Mouse (Mus musculus) stomach, embryonic 14.5 days (tissue): ENCODE measurements at regions not wholly inside any gene's neighbourhood (a gene's known extent, or its start where the extent isn't known, plus 50 kb on each side); places are given as distances from the start of the nearest gene placed in this dataset.
A peak's percentile ranks its signal among the peaks of the same experiment; 100 is the strongest.

Source experiments
- ATAC-seq: fragments of 200-750 bp; cut with Nextera tagmentation; 2 replicates; pipeline ENCODE4 v1.8.0; 2017; ENCODE audit warnings: low read depth, moderate TSS enrichment; ENCODE audit not compliant: insufficient number of reproducible peaks, insufficient read depth, low FRiP score
- H3K27ac ChIP-seq: fragments of 300-500 bp; sonication (generic); 2 replicates; pipeline ENCODE4 v1.5.1; 2014; ENCODE audit warnings: mild to moderate bottlenecking, low read length, moderate library complexity, mixed read lengths
- H3K27me3 ChIP-seq: fragments of 300-500 bp; sonication (generic); 2 replicates; pipeline ENCODE4 v1.6.1; 2014; ENCODE audit warnings: low read length, control low read depth, mixed read lengths; ENCODE audit not compliant: control insufficient read depth, insufficient read depth
- H3K36me3 ChIP-seq: fragments of 300-500 bp; sonication (generic); 2 replicates; pipeline ENCODE4 v1.6.1; 2014; ENCODE audit warnings: mild to moderate bottlenecking, control low read depth, low read length, moderate library complexity, mixed read lengths; ENCODE audit not compliant: control insufficient read depth, insufficient read depth
- H3K4me1 ChIP-seq: fragments of 300-500 bp; sonication (generic); 2 replicates; pipeline ENCODE4 v1.6.1; 2014; ENCODE audit warnings: low read length, control low read depth, mixed read lengths; ENCODE audit not compliant: control insufficient read depth, insufficient read depth
- H3K4me2 ChIP-seq: fragments of 300-500 bp; sonication (generic); replicated peaks from 2 replicates; pipeline ENCODE4 v1.6.1; 2014; ENCODE audit warnings: low read depth, low read length, control low read depth
- H3K4me3 ChIP-seq: fragments of 300-500 bp; sonication (generic); 2 replicates; pipeline ENCODE4 v1.5.1; 2014; ENCODE audit warnings: low read depth, low read length, control low read depth
- H3K9ac ChIP-seq: fragments of 300-500 bp; sonication (generic); replicated peaks from 2 replicates; pipeline ENCODE4 v1.6.1; 2014; ENCODE audit warnings: low read depth, mild to moderate bottlenecking, control low read depth, low read length, moderate library complexity, mixed read lengths
- H3K9me3 ChIP-seq: fragments of 300-500 bp; sonication (generic); 2 replicates; pipeline ENCODE4 v1.6.1; 2016; ENCODE audit warnings: low read depth, low read length, control low read depth; ENCODE audit not compliant: control insufficient read depth
- WGBS: fragments of 180-500 bp; shearing (Covaris S2); extraction: QIAGEN DNeasy Blood & Tissue Kit; methylation state at CpG from one replicate; pipeline ENCODE4 v1.1.7; 2014; 5-methylcytosine and 5-hydroxymethylcytosine counted together

DNA sequence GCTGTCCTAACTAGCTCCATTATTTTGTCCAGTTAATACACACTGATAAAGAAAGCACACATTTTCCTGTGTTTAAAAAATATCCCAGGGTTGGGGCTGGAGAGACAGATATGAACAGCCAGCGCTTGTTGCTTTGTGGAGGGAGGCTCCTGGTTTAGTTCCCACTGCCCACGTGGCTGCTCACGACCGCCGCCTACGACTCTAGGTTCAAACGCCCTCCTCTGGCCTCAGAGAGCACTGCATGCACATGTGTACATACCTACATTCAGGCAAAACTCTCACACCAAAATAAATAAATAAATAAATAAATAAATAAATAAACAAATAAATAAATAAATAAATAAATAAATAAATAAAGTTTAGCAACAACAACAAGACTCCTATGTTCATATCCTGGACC, 104.8 kb downstream of the Gm525 start:
- Histone ChIP-seq H3K9me3 (no peaks in the 10 kb centered on the region), H3K4me1 (peaks cover 14% of the 10 kb centered on the region; the same call in 1 of the 2 replicates), H3K9ac (no peak overlapping the region), H3K27me3 (no peaks in the 10 kb centered on the region), H3K27ac (no peak overlapping the region), H3K36me3 (no peaks in the 10 kb centered on the region), H3K4me2 (no peak overlapping the region), H3K4me3 (no peak overlapping the region)
- 97% methylated on average over 7 of the region's 7 CpGs for WGBS
- no peak for ATAC-seq

DNA sequence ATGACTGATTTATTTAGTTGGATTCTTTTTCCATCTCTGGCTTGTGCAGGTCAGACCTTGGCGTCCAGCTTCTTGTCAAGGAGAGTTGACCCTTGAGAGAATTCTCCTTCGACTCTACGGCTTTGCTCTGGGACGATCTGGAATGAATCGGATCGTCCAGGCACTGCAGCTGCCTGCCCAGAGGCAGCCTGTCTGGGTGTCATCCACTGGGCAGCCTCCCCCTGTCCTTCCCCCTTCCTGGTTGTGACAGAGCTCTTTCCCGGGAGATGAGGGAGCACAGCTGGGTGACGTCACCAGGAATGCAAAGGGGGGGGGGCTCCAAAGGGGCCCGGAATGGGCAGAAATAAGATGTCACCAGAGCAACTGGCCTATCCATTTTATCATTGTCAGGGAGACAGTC, 101.9 kb downstream of the Gm525 start:
- WGBS, result 5% methylated on average over 9 of the region's 9 CpGs
- ATAC-seq, result peak; percentile 50; the same call in 1 of the 2 replicates
- Histone ChIP-seq H3K4me2 (peak overlapping the region; percentile 35), H3K36me3 (no peaks in the 10 kb centered on the region), H3K4me1 (peaks cover 14% of the 10 kb centered on the region; the same call in 1 of the 2 replicates), H3K27me3 (no peaks in the 10 kb centered on the region), H3K27ac (0 out of 2 replicates have a peak overlapping the region, but pooled peaks have one; percentile 6), H3K4me3 (no peak overlapping the region), H3K9me3 (no peaks in the 10 kb centered on the region), H3K9ac (0 out of 2 replicates have a peak overlapping the region, but pooled peaks have one; percentile 10)

DNA sequence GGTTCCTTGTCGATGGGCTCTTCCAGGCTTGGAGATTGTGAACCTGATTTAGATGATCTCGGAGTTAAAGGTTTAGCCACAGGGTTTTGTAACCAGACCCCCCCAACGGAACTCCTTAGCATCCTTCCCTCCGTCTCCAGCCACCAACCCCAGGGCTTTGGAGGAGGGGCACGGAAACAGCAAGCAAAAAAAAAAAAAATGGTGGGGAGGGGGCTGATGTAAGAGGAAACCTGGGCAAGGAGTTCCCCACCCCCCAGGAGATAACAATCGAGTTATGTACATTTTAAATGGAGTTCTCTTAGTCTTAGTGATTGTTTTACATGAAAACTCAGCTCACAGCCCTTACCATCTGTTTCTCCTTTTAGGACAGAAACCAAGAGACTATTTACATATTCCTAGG, 101.3 kb downstream of the Gm525 start:
- Histone ChIP-seq H3K27me3 (no peaks in the 10 kb centered on the region), H3K4me1 (peaks cover 14% of the 10 kb centered on the region; the same call in 1 of the 2 replicates), H3K4me2 (peak overlapping the region; percentile 35)

DNA sequence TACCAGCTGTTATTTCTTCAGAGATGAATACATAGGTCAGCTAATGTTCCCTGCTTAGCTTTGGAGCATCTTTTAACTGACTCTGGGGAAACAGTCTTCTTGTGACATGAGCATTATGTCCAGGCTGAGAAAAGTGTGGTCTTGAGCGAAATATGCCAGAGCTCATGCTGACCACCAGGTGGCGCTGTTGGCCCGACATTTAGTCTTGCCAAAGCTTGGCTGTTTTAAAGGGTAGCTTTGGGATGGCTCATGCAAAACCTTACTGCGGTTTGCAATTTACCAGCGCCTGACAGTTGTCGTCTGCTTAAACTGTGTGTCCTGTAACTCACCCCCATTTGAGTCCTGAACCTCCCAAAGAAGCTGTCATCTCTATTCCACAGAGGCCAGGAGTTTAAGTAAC, 91.6 kb downstream of the Gm525 start:
- ATAC-seq, result no peak

More for the DNA sequence above, 101.3 kb downstream of the Gm525 start:
- Histone ChIP-seq H3K27ac (no peak overlapping the region), H3K4me3 (no peak overlapping the region), H3K36me3 (no peaks in the 10 kb centered on the region), H3K9ac (0 out of 2 replicates have a peak overlapping the region, but pooled peaks have one; percentile 10), H3K9me3 (no peaks in the 10 kb centered on the region)
- 27% methylated on average over 6 of the region's 6 CpGs for WGBS
- no peak for ATAC-seq

DNA sequence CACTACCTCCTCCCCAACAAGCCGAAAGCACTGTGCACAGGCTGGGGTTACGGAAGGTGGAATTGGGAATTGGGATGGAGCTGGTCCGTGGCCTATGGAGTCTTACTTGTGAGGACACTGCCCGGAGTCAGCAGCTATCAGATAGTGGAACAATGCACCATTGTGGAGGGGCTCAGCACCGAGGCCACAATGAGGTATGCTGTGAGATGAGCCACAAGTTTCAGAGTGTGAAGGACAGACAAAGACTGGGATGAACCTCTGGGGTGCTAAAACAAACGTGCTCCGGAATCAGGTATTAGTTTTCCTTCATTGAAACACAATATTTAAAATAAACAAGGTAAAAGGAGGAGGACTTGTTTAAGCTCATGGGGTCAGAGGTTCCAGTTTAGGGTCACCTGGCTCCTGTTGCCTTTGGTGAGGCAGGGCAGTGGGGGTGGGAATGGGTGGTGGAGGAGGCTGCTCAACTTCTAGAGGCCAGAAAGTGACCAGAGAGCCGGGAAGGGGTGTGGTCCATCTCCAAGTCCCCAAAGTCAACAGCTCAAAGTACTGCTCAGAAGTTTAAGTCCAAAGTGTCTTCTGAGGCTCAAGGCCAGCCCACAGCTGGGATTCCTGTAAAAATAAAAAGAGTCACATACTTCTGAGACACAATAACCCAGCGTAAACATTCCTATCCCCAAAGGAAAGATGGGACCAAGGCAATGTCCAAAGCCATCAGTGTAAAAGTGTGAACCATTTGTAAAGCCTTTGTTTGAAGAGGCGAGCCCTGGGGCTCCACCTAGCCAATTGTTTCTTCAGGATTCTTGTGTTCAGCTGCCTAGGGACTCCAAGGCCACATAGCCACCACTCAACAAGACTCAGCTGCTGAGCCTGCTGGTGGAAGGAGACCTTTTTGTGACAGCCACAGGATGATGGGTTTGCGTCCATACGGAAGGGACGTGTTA, 80.1 kb downstream of the Gm525 start:
- Histone ChIP-seq H3K9me3 (no peaks in the 10 kb centered on the region), H3K4me2 (no peak overlapping the region), H3K4me1 (no peaks in the 10 kb centered on the region), H3K27me3 (no peaks in the 10 kb centered on the region), H3K36me3 (no peaks in the 10 kb centered on the region), H3K9ac (no peak overlapping the region), H3K27ac (no peak overlapping the region), H3K4me3 (no peak overlapping the region)
- WGBS, result 74% methylated on average over 13 of the region's 13 CpGs
- ATAC-seq, result no peak

More for the DNA sequence above, 91.6 kb downstream of the Gm525 start:
- H3K27me3 ChIP-seq, result no peaks in the 10 kb centered on the region
- H3K4me1 ChIP-seq, result no peaks in the 10 kb centered on the region
- no peak overlapping the region for H3K27ac ChIP-seq
- H3K4me3 ChIP-seq, result no peak overlapping the region
- no peaks in the 10 kb centered on the region for H3K9me3 ChIP-seq
- H3K9ac ChIP-seq, result no peak overlapping the region
- WGBS, result 10% methylated on average over 6 of the region's 6 CpGs
- no peak overlapping the region for H3K4me2 ChIP-seq
- H3K36me3 ChIP-seq, result no peaks in the 10 kb centered on the region

DNA sequence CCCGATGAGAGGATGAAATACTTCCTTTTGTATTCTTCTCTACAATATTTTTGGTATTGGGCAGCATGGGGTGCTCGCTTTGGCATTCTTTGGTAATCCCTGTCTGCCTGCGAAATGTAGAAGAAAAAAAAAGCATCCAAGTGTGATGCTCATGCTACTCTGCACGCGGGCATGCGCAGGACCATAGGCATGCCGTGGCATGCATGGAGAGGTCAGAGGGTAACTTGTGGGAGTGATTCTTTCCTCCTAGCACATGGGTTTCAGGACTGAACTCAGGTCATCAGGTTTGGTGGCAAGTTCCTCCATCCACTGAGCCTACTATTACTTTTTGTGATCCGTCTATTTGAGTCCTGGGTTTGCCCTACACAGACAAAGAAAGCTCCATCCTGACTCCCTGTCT, 74.3 kb downstream of the Gm525 start:
- 91% methylated on average over 8 of the region's 8 CpGs for WGBS
- Histone ChIP-seq H3K4me2 (no peak overlapping the region), H3K9ac (no peak overlapping the region), H3K4me3 (no peak overlapping the region), H3K9me3 (no peaks in the 10 kb centered on the region), H3K4me1 (no peaks in the 10 kb centered on the region), H3K36me3 (no peaks in the 10 kb centered on the region), H3K27ac (no peak overlapping the region), H3K27me3 (no peaks in the 10 kb centered on the region)
- ATAC-seq, result no peak

DNA sequence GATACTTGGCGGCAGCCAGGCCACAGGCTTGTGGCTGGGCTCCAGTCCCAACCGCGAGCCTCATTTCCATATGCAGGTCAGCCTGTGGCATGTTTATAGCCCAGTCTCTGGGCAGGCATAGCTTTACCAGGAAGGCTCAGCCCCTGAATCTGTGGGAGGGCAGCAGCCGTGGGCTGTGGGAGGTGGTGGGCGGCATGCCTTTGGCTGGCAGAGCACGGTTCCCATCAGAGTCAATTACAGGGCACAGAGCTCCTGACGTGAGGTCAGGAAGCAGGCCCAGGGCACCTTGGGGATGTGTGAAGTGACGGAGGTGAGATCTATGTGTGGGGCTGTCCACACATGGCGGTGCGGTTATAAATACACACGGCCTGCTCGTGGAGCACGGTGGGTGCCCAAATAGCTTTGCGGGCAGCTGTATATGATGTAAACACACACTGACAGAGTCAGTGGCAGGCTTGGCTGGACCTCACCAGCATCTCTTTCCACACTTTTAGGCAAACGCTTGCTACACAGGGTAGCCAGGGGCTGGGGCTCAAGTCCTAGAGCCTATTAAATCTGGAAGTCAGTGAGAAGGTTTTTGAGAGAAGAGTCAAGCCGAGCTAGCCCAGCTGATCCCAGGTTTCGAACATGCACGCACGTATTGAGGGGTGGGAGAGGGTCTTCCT, 71.8 kb downstream of the Gm525 start:
- Histone ChIP-seq H3K9ac (no peak overlapping the region), H3K9me3 (no peaks in the 10 kb centered on the region), H3K27me3 (no peaks in the 10 kb centered on the region), H3K4me2 (no peak overlapping the region), H3K4me1 (0 out of 2 replicates have a peak, but pooled peaks cover 2% of the 10 kb centered on the region), H3K4me3 (no peak overlapping the region), H3K36me3 (no peaks in the 10 kb centered on the region), H3K27ac (no peak overlapping the region)
- no peak for ATAC-seq
- 49% methylated on average over 19 of the region's 19 CpGs for WGBS

DNA sequence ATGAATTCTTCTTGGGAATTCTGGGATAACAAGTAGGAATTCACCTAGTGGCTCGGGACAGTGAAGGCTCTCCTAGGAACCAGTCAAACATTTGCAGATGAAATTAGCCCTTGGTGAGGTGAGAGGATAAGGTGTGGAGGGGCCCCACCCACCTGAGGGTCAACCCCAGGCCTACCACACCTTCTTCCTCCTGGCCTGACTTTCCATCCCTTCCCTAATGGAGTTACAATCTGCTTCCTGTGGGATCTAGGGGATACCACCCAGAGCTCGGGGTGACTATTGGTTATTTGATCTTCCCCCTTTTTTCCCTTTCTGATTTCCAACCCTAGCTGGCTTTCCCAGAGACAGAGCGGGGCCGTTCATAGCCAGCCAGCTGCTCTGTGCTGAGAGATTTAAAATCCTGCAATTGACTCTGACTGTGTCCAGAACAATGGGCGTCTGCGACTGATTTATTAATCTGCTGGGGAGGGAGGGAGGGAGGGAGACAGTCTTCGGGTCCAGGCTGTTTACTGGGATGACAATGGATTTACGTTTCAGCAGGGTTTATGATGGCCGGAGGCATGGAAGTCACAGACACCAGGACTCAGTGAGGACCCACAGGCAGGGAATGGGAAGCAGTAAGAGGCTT, 69.0 kb downstream of the Gm525 start:
- no peak overlapping the region for H3K27ac ChIP-seq
- WGBS, result 42% methylated on average over 9 of the region's 9 CpGs
- H3K9me3 ChIP-seq, result no peaks in the 10 kb centered on the region
- H3K27me3 ChIP-seq, result no peaks in the 10 kb centered on the region
- H3K36me3 ChIP-seq, result no peaks in the 10 kb centered on the region
- H3K4me1 ChIP-seq, result 0 out of 2 replicates have a peak, but pooled peaks cover 2% of the 10 kb centered on the region
- no peak overlapping the region for H3K4me2 ChIP-seq
- ATAC-seq, result no peak
- no peak overlapping the region for H3K4me3 ChIP-seq
- H3K9ac ChIP-seq, result no peak overlapping the region
